Mouse (Mus musculus): Measurements from ENCODE around the gene Mvb12a.

Gene Mvb12a

GRCm38 (mm10) chr8:71527162-71527870, 15.4 kb upstream of the Mvb12a start:
- no peak for DNase-seq (ENCODE audit: low spot score)

- no peak for DNase-seq (ENCODE audit: low spot score)
Observed at GRCm38 (mm10) chr8:71528362-71529073, 14.2 kb upstream of the Mvb12a start.

- peak; percentile 50 for DNase-seq (ENCODE audit: low spot score)
Observed at GRCm38 (mm10) chr8:71530735-71531467, 11.8 kb upstream of the Mvb12a start.

- no peak for DNase-seq (ENCODE audit: low spot score)
Observed at GRCm38 (mm10) chr8:71534263-71534810, 8.4 kb upstream of the Mvb12a start.

- no peak for DNase-seq (ENCODE audit: low spot score)
Observed at GRCm38 (mm10) chr8:71535663-71536062, 7.1 kb upstream of the Mvb12a start.

- DNase-seq (ENCODE audit: low spot score): peak; percentile 86
Observed at GRCm38 (mm10) chr8:71537028-71537867, 5.5 kb upstream of the Mvb12a start, which contains the start of gene Bst2. Bst2 (minus strand) TSS chr8:71537456.

- DNase-seq (ENCODE audit: low spot score): no peak
Observed at GRCm38 (mm10) chr8:71543755-71544154, 1.0 kb downstream of the Mvb12a start.

GRCm38 (mm10) chr8:71545053-71545452, 2.3 kb downstream of the Mvb12a start:
- no peak for DNase-seq (ENCODE audit: low spot score)

GRCm38 (mm10) chr8:71547590-71547989, 4.9 kb downstream of the Mvb12a start:
- DNase-seq (ENCODE audit: low spot score): no peak

- DNase-seq (ENCODE audit: low spot score): no peak
Observed at GRCm38 (mm10) chr8:71550754-71551153, 8.0 kb downstream of the Mvb12a start.

- no peak for DNase-seq (ENCODE audit: low spot score)
Observed at GRCm38 (mm10) chr8:71552770-71553169, 10.0 kb downstream of the Mvb12a start.

- no peak for DNase-seq (ENCODE audit: low spot score)
Observed at GRCm38 (mm10) chr8:71554001-71554400, 11.3 kb downstream of the Mvb12a start.

- DNase-seq (ENCODE audit: low spot score): no peak
Observed at GRCm38 (mm10) chr8:71554644-71555043, 11.9 kb downstream of the Mvb12a start.

GRCm38 (mm10) chr8:71558071-71558957, 15.6 kb downstream of the Mvb12a start, which contains the start of gene Tmem221:
Tmem221 (minus strand) TSS chr8:71558871.
- no peak for DNase-seq (ENCODE audit: low spot score)

- no peak for DNase-seq (ENCODE audit: low spot score)
Observed at GRCm38 (mm10) chr8:71558958-71559690, 16.4 kb downstream of the Mvb12a start.

- DNase-seq (ENCODE audit: low spot score): no peak
Observed at GRCm38 (mm10) chr8:71560071-71560470, 17.3 kb downstream of the Mvb12a start.

- DNase-seq (ENCODE audit: low spot score): no peak
Observed at GRCm38 (mm10) chr8:71560765-71561164, 18.0 kb downstream of the Mvb12a start.

- DNase-seq (ENCODE audit: low spot score): peak; percentile 86
Observed at GRCm38 (mm10) chr8:71561401-71561800, 18.7 kb downstream of the Mvb12a start.

- no peak for DNase-seq (ENCODE audit: low spot score)
Observed at GRCm38 (mm10) chr8:71562751-71563150, 20.0 kb downstream of the Mvb12a start.

- no peak for DNase-seq (ENCODE audit: low spot score)
Observed at GRCm38 (mm10) chr8:71563992-71564391, 21.3 kb downstream of the Mvb12a start.

Measured in adipocyte (in vitro differentiated cells).